Mouse (Mus musculus) embryonic fibroblast, embryonic 13.5 days (primary cell): ENCODE results near the gene Gm16181. TPM values are rescaled to one million over a fixed set of nuclear protein-coding genes. Genes with fewer than 3 reads are reported as not detected.

Source experiments
- H3K27ac ChIP-seq: 2 replicates; pipeline ENCODE4 v1.5.1; 2012; ENCODE audit warnings: low read length, control low read depth, inconsistent platforms; ENCODE audit not compliant: insufficient read depth
- H3K4me1 ChIP-seq: 2 replicates; pipeline ENCODE4 v1.6.1; 2011; ENCODE audit warnings: low read length; ENCODE audit not compliant: control insufficient read depth, insufficient read depth
- H3K4me3 ChIP-seq: 2 replicates; pipeline ENCODE4 v1.5.1; 2011; ENCODE audit warnings: mild to moderate bottlenecking, control low read depth, low read length; ENCODE audit not compliant: insufficient read depth
- CTCF ChIP-seq: IDR thresholded peaks from 2 replicates; pipeline ENCODE4 v1.5.1; 2011; ENCODE audit warnings: mild to moderate bottlenecking, control low read depth, low read length, moderate library complexity, borderline replicate concordance; ENCODE audit not compliant: insufficient read depth
- POLR2A ChIP-seq: IDR thresholded peaks from 2 replicates; pipeline ENCODE4 v1.6.1; 2011; ENCODE audit warnings: low read depth, mild to moderate bottlenecking, control low read depth, low read length, moderate library complexity
- polyA plus RNA-seq: library from polyadenylated mRNA; stranded (reverse); fragments of >200 nt; gene quantifications from 2 replicates; pipeline ENCODE4 v1.2.4, GENCODE M21; 2011; ENCODE audit warnings: low read depth; ENCODE audit not compliant: missing spikeins, insufficient read length

The Gm16181 gene
- polyA plus RNA-seq, 1 experiment, result not detected

GRCm38 (mm10) chr17:35185639-35186611, 34.7 kb upstream of the Gm16181 start:
- Histone ChIP-seq H3K27ac (no peak overlapping the region), H3K4me3 (peak overlapping the region; percentile 37), H3K4me1 (no peaks in the 10 kb centered on the region)
- TF ChIP-seq POLR2A (peak; percentile 30; the same call in 1 of the 2 replicates), CTCF (no peak)

- H3K27ac ChIP-seq, result no peak overlapping the region
- no peaks in the 10 kb centered on the region for H3K4me1 ChIP-seq
- no peak overlapping the region for H3K4me3 ChIP-seq
- TF ChIP-seq CTCF (no peak), POLR2A (peak; percentile 27; the same call in 1 of the 2 replicates)
Measured at GRCm38 (mm10) chr17:35186681-35187080, 34.0 kb upstream of the Gm16181 start.

- H3K27ac ChIP-seq, result no peak overlapping the region
- TF ChIP-seq POLR2A, result no peak
- no peak for TF ChIP-seq CTCF
- no peaks in the 10 kb centered on the region for H3K4me1 ChIP-seq
- H3K4me3 ChIP-seq, result no peak overlapping the region
Measured at GRCm38 (mm10) chr17:35187345-35187744, 33.3 kb upstream of the Gm16181 start.

- Histone ChIP-seq H3K27ac (no peak within 1 kb of the TSS), H3K4me3 (no peak within 1 kb of the TSS), H3K4me1 (no peaks in the 10 kb centered on the region)
- TF ChIP-seq POLR2A (no peak), CTCF (no peak)
Measured at GRCm38 (mm10) chr17:35187959-35188610, 32.5 kb upstream of the Gm16181 start, which contains the start of gene Lst1. Lst1 (minus strand) TSS chr17:35188439.

- no peak overlapping the region for H3K27ac ChIP-seq
- H3K4me3 ChIP-seq, result no peak overlapping the region
- no peaks in the 10 kb centered on the region for H3K4me1 ChIP-seq
- TF ChIP-seq CTCF, result no peak
- TF ChIP-seq POLR2A, result no peak
Measured at GRCm38 (mm10) chr17:35189186-35189585, 31.4 kb upstream of the Gm16181 start.

- TF ChIP-seq POLR2A (no peak), CTCF (no peak)
- no peak overlapping the region for H3K27ac ChIP-seq
- no peak overlapping the region for H3K4me3 ChIP-seq
- H3K4me1 ChIP-seq, result no peaks in the 10 kb centered on the region
Measured at GRCm38 (mm10) chr17:35190096-35190495, 30.5 kb upstream of the Gm16181 start.

GRCm38 (mm10) chr17:35191723-35192122, 28.9 kb upstream of the Gm16181 start:
- TF ChIP-seq POLR2A, result no peak
- TF ChIP-seq CTCF, result no peak
- H3K4me1 ChIP-seq, result no peaks in the 10 kb centered on the region; the same call in 1 of the 2 replicates
- no peak overlapping the region for H3K27ac ChIP-seq
- H3K4me3 ChIP-seq, result no peak overlapping the region

GRCm38 (mm10) chr17:35192924-35193323, 27.7 kb upstream of the Gm16181 start:
- Histone ChIP-seq H3K27ac (no peak overlapping the region), H3K4me3 (no peak overlapping the region), H3K4me1 (no peaks in the 10 kb centered on the region; the same call in 1 of the 2 replicates)
- TF ChIP-seq CTCF, result no peak
- no peak for TF ChIP-seq POLR2A

- H3K4me3 ChIP-seq, result no peak within 1 kb of the TSS
- H3K4me1 ChIP-seq, result no peaks in the 10 kb centered on the region; the same call in 1 of the 2 replicates
- TF ChIP-seq CTCF (no peak), POLR2A (no peak)
- H3K27ac ChIP-seq, result no peak within 1 kb of the TSS
Measured at GRCm38 (mm10) chr17:35193881-35194843, 26.5 kb upstream of the Gm16181 start, which contains the start of gene Ltb. Ltb (plus strand) TSS chr17:35194439.
